Mouse (Mus musculus) heart, adult 2 months (tissue): Measurements from ENCODE around the gene Akt3. TPM values are rescaled to one million over a fixed set of nuclear protein-coding genes. Genes with fewer than 3 reads are reported as not detected.

Source experiments
- DNase-seq, 2 experiments: peaks; one replicate each; pipeline ENCODE4 v3.0.0; 2021
- H3K27ac ChIP-seq: fragments of 200-600 bp; 2 replicates; pipeline ENCODE4 v1.8.1; 2022
- H3K27me3 ChIP-seq: fragments of 200-500 bp; 2 replicates; pipeline ENCODE4 v1.6.1; 2012; ENCODE audit warnings: mild to moderate bottlenecking, low read length, inconsistent platforms, mixed read lengths; ENCODE audit not compliant: control insufficient read depth, insufficient read depth
- H3K36me3 ChIP-seq: fragments of 200-500 bp; 2 replicates; pipeline ENCODE4 v1.6.1; 2012; ENCODE audit warnings: low read length, inconsistent platforms; ENCODE audit not compliant: control insufficient read depth, insufficient read depth
- H3K4me1 ChIP-seq: fragments of 200-500 bp; 2 replicates; pipeline ENCODE4 v1.6.1; 2011; ENCODE audit warnings: low read length; ENCODE audit not compliant: control insufficient read depth, insufficient read depth
- H3K4me3 ChIP-seq: fragments of 200-600 bp; 2 replicates; pipeline ENCODE4 v1.8.1; 2022
- H3K79me2 ChIP-seq: fragments of 200-500 bp; replicated peaks from 2 replicates; pipeline ENCODE4 v1.6.1; 2012; ENCODE audit warnings: mild to moderate bottlenecking, inconsistent platforms, low read length, moderate library complexity, mixed read lengths; ENCODE audit not compliant: control insufficient read depth, insufficient read depth
- H3K9ac ChIP-seq: fragments of 200-500 bp; 2 replicates; pipeline ENCODE4 v1.6.1; 2012; ENCODE audit warnings: low read depth, mild to moderate bottlenecking, control low read depth, inconsistent platforms, low read length, mixed read lengths
- CTCF ChIP-seq: fragments of 200-600 bp; IDR thresholded peaks from 2 replicates; pipeline ENCODE4 v1.8.1; 2022; ENCODE audit warnings: antibody characterized with exemption, mild to moderate bottlenecking, moderate library complexity
- EP300 ChIP-seq: fragments of 200-500 bp; IDR thresholded peaks from 2 replicates; pipeline ENCODE4 v1.6.1; 2011; ENCODE audit warnings: low read depth, low read length, control low read depth; ENCODE audit not compliant: insufficient read depth
- POLR2A ChIP-seq: fragments of 200-500 bp; IDR thresholded peaks from 2 replicates; pipeline ENCODE4 v1.6.1; 2011; ENCODE audit warnings: mild to moderate bottlenecking, low read depth, low read length, control low read depth; ENCODE audit not compliant: insufficient read depth
- WGBS: fragments of 180-500 bp; shearing (Covaris S2); methylation state at CpG from one replicate; pipeline ENCODE4 v1.1.7; 2018; 5-methylcytosine and 5-hydroxymethylcytosine counted together
- intact Hi-C: fragments of 180-260 bp; cut with DNase I; formaldehyde crosslinking; loops from one replicate; pipeline ENCODE4 v1.15.1; 2025
- polyA plus RNA-seq: library from polyadenylated mRNA; depleted of rRNA; stranded (reverse); fragments of >200 nt; gene quantifications from 2 replicates; pipeline ENCODE4 v1.2.3, GENCODE M21; 2012
- total RNA-seq, 2 experiments: library from RNA; stranded (reverse); gene quantifications; 2 replicates each; pipeline ENCODE4 v1.2.3; 2021

The Akt3 gene
- total and polyA plus RNA-seq, 3 experiments: 4.8 to 20.2 (median 20.0) TPM

DNA sequence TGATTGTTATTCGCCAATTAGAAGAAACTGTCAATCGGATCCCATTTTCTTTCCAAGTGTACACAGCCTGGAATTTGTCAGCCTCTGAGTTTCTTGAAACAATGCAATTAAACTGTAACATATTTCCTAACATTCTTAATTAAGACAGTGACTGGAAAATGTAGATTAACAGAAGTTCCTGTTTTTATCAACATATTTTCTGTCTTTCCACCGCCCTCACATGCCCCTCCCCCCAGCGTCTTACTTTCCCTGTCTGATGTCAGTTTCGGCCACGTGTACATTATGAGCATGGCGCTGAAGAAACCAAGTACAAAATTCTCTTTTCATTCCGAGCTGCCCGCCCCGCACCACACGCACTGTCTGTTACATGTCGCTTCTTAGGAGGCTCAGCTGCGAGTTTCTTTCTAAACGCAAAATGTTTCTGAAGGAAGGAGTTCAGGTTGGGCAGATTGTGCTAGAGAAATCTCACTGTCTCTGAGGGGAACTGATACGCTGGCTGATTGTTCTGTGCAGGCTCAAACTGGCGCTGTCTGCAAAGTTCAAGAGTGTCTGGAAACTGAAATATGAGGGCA, 261.3 kb downstream of the Akt3 start:
- H3K27ac ChIP-seq: no peak overlapping the region
- DNase-seq: peak; percentile 37 to 47
- 47% methylated on average over 16 of the region's 16 CpGs for WGBS
- no peak overlapping the region for H3K4me3 ChIP-seq
- no peaks in the 10 kb centered on the region for H3K36me3 ChIP-seq
- no peak for TF ChIP-seq POLR2A
- no peak for TF ChIP-seq EP300
- no peak for TF ChIP-seq CTCF
- H3K9ac ChIP-seq: no peak overlapping the region
- intact Hi-C loops: no loop called here
- H3K27me3 ChIP-seq: no peaks in the 10 kb centered on the region
- H3K4me1 ChIP-seq: peaks cover 11% of the 10 kb centered on the region
- H3K79me2 ChIP-seq: no peaks in the 10 kb centered on the region

DNA sequence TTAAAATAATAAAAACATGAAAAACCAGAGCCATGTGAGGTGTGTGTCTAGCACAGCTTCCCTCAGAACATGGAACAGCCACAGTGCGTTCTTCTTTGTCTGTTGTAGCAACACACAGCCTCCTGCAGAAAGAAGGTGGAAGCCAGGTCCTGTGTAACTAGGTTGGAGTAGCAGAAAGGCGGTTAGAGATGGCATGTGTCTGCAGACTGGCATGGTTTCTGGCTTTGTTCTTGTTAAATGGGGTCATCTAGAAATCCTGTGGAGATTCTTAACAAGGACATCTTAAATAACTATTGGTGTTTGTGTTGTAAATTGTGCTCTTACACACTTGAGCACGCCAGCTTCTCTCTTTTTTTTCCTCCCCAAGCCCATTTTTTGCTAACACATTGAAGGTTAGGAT, 261.8 kb downstream of the Akt3 start:
- H3K27ac ChIP-seq: no peak overlapping the region
- no peak for DNase-seq
- H3K79me2 ChIP-seq: no peaks in the 10 kb centered on the region
- H3K9ac ChIP-seq: no peak overlapping the region
- H3K4me3 ChIP-seq: no peak overlapping the region
- no peak for TF ChIP-seq POLR2A
- no peak for TF ChIP-seq EP300
- intact Hi-C loops: no loop called here
- peaks cover 11% of the 10 kb centered on the region for H3K4me1 ChIP-seq
- WGBS: 97% methylated on average over 3 of the region's 3 CpGs
- no peaks in the 10 kb centered on the region for H3K27me3 ChIP-seq
- H3K36me3 ChIP-seq: no peaks in the 10 kb centered on the region

DNA sequence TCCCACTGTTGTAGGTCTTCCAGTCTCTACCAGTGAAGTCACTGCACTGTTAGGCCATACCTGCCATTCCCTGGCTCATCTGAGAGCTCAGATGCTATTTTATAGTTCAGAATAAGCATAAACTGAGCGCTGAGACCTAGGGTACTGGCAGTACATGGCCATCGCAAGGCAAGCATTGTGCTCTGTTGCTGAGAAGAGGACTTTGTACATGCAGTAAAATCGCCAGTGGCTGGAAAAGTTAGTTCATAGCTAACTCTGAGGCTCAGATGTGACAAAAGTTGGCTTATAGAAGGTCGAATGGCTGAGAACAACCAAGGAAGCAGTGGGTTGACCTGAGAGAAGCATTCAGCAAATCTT, 262.6 kb downstream of the Akt3 start:
- 90% methylated on average over 4 of the region's 4 CpGs for WGBS
- H3K9ac ChIP-seq: no peak overlapping the region
- H3K36me3 ChIP-seq: no peaks in the 10 kb centered on the region
- H3K4me1 ChIP-seq: peaks cover 13% of the 10 kb centered on the region
- no peaks in the 10 kb centered on the region for H3K79me2 ChIP-seq
- no peak overlapping the region for H3K4me3 ChIP-seq
- intact Hi-C loops: no loop called here
- H3K27me3 ChIP-seq: no peaks in the 10 kb centered on the region
- TF ChIP-seq POLR2A: no peak
- no peak overlapping the region for H3K27ac ChIP-seq
- DNase-seq: no peak

DNA sequence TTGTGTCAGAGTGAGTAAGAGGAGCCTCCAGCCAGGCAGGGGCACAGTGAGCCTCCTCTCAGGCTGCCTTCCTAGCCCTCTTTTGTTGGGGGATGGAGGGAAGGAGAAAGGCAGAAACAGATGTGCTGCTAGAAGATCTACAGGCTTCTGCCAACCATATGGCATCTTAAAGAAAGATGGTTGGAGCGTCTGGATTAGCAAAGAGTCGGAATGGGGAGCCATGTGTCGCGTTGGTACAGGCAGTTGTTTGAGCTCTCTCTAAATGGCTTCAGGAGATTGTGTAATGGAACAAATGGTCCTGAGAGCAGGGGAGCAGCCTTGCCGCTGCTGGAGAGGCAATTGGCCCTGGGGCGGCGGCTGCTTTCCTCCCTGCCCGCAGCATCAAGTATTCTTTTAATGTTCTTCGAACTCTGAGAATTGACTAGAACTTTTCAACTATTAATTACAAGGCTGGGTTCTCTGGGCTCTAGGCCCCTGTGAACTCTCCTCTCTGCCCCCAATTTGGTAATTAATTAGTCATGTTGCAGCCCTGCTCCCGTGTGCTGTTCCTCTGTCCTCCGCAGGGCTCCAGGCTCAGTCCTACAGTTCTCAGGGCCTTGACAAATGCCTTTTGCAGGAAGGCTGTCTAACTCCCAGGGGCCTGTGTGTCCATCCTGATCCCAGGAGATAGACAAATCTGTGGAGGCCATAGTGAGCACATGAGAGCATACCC, 263.1 kb downstream of the Akt3 start:
- intact Hi-C loops: no loop called here
- DNase-seq: no peak
- Histone ChIP-seq H3K27ac (no peak overlapping the region), H3K4me1 (peaks cover 13% of the 10 kb centered on the region), H3K79me2 (no peaks in the 10 kb centered on the region), H3K9ac (no peak overlapping the region), H3K36me3 (no peaks in the 10 kb centered on the region), H3K4me3 (no peak overlapping the region), H3K27me3 (no peaks in the 10 kb centered on the region)
- TF ChIP-seq EP300 (no peak), CTCF (no peak), POLR2A (no peak)
- 89% methylated on average over 11 of the region's 11 CpGs for WGBS

DNA sequence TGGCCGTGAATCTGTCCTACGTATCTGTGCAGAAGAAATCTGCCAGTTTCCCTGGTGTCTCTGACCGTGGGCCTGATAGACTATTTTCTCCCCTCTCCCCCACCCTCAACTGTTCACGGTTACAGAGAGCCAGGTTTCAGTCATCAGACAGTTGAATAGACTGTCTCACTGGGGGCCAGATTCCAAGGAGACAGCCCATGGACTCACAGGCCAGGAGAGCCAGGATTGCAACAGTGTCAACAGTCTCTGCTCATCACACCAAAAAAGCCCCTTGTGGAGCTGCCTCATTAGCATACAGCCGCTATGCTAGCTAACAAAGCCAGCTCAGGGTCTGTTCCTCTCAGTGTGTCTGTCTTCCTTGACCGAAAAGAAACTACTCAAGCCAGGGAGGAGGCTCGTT, 263.9 kb downstream of the Akt3 start:
- Histone ChIP-seq H3K36me3 (no peaks in the 10 kb centered on the region), H3K79me2 (no peaks in the 10 kb centered on the region), H3K9ac (no peak overlapping the region), H3K27ac (no peak overlapping the region), H3K4me3 (no peak overlapping the region), H3K27me3 (no peaks in the 10 kb centered on the region), H3K4me1 (peaks cover 13% of the 10 kb centered on the region)
- TF ChIP-seq POLR2A (no peak), EP300 (no peak), CTCF (no peak)
- DNase-seq: no peak
- WGBS: 77% methylated on average over 7 of the region's 7 CpGs
- intact Hi-C loops: no loop called here

DNA sequence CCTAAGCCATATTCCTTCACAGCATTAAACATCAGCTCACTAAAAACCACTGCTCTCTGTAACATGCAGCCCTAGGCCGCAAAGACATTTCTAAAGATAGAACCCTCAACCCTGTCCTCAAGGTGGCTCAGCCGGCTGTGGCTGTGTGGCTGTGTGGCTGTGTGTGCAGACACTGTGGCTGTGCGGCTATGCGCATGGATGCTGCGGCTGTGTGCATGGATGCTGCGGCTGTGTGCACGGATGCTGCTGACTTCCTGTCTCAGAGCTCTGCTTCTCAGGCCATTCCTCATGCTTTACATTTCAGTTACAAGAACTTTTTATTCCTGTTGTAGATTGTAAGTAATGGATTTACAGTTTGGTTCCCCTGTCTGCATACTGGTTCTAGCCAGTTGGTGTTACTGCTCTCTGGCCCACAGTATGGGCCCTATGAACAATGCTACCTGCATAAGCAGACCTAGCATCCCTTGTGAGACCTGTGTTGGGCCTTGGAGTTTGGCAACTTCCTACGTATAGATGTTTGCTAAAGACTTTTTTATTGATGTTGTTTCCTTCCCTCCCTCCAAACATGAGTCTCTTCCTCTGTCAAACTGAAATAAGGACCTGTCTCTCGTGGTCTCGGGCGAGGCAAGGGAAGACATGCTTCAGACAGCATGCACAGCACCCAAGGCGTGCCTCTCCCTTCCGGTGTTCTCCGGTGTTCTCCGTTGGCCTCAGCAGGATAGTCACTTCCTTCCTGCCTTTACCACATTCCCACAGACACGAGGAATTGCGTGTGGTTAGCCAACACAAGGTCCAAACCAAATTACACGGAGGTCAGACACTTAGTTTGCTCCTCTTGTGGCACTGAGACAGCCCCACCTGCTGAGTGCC, 264.6 kb downstream of the Akt3 start:
- H3K27me3 ChIP-seq: no peaks in the 10 kb centered on the region
- TF ChIP-seq CTCF (no peak), EP300 (no peak), POLR2A (no peak)
- H3K36me3 ChIP-seq: no peaks in the 10 kb centered on the region
- DNase-seq: no peak
- H3K4me1 ChIP-seq: peaks cover 13% of the 10 kb centered on the region
- H3K4me3 ChIP-seq: no peak overlapping the region
- H3K9ac ChIP-seq: no peak overlapping the region
- WGBS: 60% methylated on average over 18 of the region's 18 CpGs
- intact Hi-C loops: no loop called here
- no peaks in the 10 kb centered on the region for H3K79me2 ChIP-seq
- H3K27ac ChIP-seq: no peak overlapping the region
